Mouse (Mus musculus) large intestine, adult 2 months (tissue): ENCODE measurements at regions not wholly inside any gene's neighbourhood (a gene's known extent, or its start where the extent isn't known, plus 50 kb on each side); places are given as distances from the start of the nearest gene placed in this dataset.

Experiments
- DNase-seq: peaks from one replicate; pipeline ENCODE4 v3.0.0-alpha.2; 2012; ENCODE audit warnings: low read depth, low spot score
- WGBS: fragments of 180-500 bp; shearing (Covaris S2); methylation state at CpG from one replicate; pipeline ENCODE4 v1.1.7; 2018; 5-methylcytosine and 5-hydroxymethylcytosine counted together

DNA sequence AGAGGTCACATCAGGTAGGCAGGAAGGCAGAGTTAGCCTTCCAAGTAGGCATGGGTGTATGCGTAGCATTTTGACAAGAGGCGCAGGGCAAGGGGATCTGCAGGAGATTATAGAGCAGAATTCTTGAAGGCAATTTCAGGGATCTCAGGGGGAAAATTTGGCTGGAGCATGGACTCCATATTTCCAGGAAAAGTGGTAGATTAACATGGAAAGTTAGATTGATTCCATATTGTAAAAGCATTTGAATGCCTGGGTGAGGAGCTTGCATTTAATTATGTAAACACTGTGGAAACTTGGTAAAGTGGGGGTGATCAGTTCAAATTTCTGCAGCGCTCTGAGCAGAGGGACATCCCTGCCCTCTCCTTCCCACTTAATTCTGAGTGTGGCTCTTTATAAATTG lies 146.7 kb downstream of the Pax3 start:
- 86% methylated on average over 3 of the region's 3 CpGs for WGBS
- DNase-seq: no peak

DNA sequence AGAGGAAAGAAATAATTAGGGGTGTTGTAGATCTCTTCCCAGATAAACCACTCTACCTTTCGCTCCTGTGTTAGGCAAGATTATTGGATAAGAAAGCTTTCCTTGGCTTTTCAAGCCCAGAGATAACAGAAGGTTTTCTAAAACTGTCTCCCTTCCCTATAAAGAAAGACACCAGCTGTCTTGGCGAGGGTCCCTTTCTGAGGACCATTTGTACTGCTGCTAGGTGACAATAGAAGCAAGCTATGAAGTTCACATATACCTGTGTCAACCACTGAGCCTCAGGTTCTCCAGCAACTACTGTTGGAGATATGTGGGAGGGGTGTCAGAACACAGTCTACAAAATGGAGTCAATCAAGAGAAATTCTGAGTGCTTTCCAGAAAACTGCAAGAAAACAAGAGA lies 164.6 kb downstream of the Pax3 start:
- WGBS: 74% methylated on average over 2 of the region's 2 CpGs
- no peak for DNase-seq

DNA sequence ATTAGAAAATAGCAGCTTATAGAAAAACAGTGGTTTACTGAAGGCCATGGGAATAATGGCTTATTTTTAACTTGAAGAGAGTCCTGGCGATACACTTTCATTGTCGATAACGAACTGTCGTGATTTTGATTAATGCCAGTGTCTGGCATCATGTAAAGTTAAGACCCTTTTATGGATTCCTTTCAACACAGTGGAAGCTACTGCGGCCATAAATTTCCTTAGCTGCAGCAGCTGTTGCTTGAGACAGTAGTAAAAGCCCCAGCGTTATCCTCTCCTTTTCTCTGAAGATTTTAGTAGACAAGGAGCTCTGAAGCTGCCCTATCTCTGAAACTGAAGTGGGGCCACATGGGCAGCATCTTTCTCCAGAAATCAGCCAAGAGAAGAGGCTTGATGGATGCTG lies 175.2 kb downstream of the Pax3 start:
- 46% methylated on average over 6 of the region's 6 CpGs for WGBS
- no peak for DNase-seq

DNA sequence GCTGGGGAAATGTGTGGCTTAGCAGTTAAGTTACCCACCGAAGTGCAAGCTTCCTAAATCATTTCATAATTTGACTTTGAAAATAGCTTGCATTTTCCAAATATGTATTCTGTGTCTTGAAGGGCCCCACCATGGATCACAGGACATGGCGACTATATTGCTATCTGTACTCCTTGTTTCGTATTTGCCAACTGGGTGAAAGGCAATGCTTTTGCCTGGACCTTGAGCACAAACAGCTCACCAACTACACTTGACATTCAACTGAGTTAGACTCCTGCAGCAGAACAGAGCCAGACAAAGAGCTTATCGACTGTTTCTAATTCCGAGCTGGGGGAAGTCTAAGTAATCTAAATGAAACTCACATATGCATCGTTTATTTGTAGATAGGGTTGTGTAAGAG lies 175.9 kb downstream of the Pax3 start:
- no peak for DNase-seq
- WGBS: 72% methylated on average over 6 of the region's 6 CpGs

DNA sequence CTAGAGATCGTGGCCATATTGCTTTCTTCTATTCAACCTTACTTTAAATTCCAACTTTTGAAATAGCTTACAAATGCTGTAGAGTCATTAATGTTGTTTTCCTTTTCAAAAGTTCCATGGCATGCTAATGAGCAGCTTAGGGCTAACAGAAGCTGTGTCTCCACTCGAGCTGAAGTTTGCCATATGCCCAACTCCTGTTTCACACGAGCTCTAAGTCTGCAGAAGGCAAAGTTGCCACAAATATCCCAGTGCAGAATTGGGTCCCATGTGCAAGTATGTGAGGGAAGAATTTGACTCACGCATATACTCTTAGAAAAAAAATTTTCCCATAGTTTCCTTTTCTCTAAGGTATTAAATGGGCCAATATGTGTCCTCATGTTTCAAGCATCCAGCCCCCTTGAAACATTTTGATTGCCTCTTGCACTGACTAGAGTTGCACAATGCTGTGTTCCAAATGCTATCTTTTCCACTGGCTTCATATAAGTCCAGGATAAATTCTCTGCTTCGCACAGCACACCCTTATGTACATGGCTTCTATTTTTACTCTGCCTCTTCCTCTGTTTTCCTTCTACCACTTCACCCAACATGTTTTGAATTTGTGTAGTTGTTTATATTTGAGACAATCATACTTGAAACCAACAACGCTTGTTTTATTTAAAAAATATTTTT lies 178.9 kb downstream of the Pax3 start:
- DNase-seq: no peak
- 74% methylated on average over 6 of the region's 6 CpGs for WGBS

DNA sequence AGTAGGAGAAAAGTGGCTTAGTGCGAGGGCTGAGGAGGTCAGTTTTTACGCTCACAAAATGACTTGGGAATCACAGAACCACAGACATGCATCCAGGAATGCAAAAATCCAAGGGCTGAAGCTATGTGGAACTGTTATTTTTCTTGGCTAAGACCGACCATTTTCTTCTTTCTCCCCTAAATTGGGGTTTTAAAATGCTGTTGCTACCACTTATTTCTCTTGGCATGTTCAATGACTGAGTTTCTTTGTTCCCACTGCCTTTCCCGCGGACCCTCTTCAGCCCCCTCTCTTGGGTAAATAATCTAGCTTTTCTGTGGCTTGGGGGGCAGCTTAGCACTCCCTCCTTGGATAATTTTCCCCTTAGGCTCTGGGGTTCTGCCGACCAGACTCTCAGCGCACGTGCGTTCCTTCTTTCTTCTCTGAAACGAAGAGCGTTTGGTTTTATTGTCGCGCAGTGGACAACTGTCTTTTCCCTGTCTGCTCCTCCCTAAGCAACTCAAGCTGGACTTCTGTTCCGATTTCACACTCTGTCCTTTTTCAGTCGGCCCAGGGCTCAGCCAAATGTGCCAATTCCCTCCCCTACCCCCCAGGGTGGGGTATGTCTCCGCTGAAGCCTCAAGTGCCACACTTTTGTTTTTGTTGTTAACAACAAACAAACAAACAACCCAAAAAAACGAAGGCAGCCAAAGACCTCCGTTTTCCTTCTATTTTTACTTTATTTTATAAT lies 180.2 kb downstream of the Pax3 start:
- WGBS: 66% methylated on average over 18 of the region's 18 CpGs
- DNase-seq: no peak

DNA sequence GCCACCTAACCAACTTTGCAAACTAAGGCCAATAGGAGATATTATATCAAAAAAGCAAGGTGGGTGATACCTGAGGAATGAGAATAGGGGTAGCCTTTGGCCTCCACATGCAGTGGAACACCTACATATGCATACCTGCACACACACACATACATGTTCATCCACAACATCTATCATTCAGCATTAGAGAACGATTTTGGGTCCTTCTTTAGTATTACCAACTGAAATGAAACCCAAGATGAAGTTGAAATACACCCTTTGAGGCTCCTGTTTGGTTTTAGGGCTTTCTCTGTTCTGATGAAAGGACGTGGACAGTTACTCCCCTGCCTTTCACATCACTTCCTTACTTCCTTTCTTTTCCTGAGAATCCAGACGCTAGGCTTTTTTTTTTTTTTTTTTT lies 180.9 kb downstream of the Pax3 start:
- DNase-seq: no peak
- WGBS: 42% methylated on average over 3 of the region's 3 CpGs

DNA sequence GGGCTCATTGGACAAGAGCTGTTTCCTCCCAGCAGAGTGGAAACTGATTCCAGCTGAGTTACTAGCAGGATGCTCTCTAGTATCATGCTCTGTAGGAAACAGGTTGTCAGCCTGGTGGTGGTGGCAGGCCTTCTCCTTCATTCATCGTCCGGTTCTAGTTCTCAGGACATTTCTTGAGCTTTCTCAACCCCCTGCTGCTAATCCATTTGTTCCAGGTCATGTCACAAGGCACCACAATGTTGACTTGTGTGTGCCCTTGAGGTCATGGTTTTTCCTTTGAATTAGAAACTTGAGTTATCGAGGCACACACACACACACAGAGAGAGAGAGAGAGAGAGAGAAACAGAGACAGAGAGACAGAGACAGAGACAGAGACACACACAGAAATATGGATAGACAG lies 183.5 kb downstream of the Pax3 start:
- WGBS: 61% methylated on average over 3 of the region's 3 CpGs
- no peak for DNase-seq

DNA sequence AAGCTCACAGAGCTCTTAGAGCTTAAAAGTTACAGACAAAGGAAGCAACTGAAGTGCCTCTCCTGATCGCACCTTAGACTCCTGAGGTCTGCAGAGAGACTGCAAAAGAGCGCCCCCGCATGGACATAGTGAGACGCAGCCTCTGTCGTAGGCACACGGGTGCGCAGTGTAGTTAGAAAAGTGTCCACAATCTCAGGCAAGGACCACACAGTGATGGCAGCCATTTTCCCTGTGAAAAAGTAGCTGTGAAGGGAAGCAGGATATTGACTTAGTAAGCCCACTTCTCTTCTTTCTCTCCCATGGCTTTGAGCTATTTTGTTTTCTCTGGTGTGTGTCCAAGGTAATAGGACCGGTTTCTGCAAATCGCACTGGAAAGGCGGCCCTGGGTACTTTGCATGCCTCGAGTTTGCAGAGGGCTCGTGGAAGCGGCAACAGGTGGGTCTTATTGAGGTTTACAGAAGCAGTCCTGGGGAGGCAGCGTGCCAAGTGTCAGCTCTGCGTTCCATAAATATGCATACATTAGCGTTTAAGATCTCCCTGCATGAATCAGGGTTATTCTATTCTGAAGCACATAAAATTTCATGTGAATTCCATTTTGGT lies 188.0 kb downstream of the Pax3 start:
- peak; percentile 14 for DNase-seq
- WGBS: 14% methylated on average over 16 of the region's 16 CpGs

DNA sequence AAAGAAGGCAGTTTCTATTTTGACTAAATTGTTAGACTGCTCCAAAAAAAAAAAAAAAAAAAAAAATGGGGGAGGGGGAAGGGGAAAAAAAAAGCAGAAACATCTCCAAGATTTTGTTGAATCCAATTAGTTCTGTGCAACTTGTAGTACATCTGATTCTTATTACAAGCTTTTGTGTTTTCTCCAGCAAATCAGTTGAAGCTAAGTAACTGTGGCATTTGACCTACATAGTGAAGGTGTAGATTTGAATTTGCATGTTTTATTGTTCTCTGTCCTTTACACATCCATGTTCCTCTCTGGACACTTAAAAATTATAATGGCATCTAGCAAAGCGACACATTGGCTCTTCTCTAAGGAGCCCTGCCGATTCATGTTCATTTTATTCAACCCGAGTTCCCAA lies 192.6 kb downstream of the Pax3 start:
- no peak for DNase-seq
- 87% methylated on average over 3 of the region's 3 CpGs for WGBS

DNA sequence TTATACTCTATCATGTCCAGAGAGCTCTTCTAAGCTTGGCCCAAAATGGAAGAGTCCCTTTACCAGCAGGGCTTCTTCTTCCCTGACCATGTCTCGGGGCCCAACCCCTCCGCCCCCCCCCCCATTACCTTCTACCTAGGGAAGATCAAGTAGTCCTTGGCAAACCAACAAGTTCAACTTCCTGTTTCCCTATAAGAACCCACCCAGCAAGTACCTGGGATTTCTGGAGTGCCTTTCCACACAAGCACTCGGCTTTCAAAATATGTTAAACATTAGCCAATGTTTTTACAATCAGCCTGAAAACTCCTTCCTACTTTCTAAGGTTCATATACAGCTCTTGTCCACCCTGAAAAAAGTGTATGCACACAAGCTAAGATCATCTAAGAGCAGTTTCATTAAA lies 198.2 kb downstream of the Pax3 start:
- DNase-seq: no peak
- WGBS: 71% methylated on average over 3 of the region's 3 CpGs

DNA sequence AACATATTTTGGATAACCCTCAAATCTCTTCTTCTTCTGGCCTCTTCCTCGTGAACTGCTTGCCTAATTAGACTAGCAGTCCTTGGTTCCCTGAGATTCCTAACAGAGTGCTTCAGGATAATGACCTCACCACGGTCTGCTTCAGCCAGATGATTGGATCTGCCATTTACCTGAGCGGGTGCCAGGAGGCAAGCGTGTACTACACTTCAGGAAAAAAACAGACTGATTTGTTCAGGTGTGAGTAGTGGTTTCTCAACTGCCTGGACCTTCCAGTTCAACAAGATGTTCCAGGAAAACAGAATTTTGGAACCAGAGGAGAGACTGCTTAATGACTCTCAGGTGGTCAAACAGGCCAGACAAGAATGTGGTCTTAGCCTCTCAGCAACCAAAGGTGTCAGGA lies 215.4 kb downstream of the Pax3 start:
- no peak for DNase-seq
- 34% methylated on average over 4 of the region's 4 CpGs for WGBS

DNA sequence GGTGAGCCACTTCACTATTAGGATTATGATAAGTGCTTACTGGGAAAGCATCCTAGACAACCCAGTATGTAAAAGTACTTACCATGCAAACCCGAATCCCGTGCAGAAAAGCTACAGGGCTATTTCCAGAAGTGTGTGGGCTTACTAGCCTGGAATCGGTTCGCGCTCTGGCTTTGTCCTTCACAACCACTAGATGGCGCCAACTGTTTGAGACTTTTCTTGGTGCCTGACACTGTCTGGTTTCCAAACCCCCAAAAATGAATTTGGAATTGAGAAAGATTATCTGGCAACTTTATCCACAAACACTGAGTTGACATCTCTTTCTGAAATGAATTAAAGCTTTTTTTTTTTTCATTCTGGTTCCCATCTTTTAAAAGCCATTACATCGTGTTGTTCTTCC lies 218.2 kb downstream of the Pax3 start:
- WGBS: 3% methylated on average over 7 of the region's 7 CpGs
- no peak for DNase-seq

DNA sequence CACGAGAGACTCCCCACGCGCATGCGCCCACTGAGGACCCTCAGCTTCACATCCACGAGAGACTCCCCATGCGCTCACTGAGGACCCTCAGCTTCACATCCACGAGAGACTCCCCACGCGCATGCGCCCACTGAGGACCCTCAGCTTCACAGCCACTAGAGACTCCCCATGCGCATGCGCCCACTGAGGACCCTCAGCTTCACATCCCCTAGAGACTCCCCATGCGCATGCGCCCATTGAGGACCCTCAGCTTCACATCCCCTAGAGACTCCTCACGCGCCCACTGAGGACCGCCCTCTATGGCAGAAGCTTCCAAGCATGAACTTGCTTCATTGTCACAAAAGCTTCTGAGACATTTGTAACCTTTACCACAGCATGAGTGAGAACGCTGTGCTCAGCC lies 221.0 kb downstream of the Pax3 start:
- no peak for DNase-seq

DNA sequence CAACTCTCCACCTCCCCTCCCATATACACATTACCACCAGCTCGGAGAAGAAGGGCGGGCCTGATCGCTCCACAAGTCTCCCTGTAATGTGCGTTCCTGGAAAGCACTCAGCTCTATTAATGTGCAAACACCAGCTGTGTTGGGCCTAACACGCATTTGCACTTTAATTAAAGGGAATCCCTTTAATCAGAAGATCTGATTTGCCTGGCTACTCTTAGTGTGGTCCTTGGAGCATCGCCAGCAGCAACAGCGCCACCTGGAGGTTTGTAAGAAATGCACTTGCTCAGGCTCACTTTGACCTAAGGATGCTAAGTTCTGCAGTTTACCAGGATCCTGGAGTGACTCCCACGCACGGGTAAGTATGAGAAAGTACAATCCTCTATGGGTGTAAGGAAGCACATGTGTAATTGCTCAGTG lies 224.6 kb downstream of the Pax3 start:
- no peak for DNase-seq
- 18% methylated on average over 9 of the region's 9 CpGs for WGBS

More for the DNA sequence above, 221.0 kb downstream of the Pax3 start:
- WGBS: 95% methylated on average over 18 of the region's 18 CpGs

DNA sequence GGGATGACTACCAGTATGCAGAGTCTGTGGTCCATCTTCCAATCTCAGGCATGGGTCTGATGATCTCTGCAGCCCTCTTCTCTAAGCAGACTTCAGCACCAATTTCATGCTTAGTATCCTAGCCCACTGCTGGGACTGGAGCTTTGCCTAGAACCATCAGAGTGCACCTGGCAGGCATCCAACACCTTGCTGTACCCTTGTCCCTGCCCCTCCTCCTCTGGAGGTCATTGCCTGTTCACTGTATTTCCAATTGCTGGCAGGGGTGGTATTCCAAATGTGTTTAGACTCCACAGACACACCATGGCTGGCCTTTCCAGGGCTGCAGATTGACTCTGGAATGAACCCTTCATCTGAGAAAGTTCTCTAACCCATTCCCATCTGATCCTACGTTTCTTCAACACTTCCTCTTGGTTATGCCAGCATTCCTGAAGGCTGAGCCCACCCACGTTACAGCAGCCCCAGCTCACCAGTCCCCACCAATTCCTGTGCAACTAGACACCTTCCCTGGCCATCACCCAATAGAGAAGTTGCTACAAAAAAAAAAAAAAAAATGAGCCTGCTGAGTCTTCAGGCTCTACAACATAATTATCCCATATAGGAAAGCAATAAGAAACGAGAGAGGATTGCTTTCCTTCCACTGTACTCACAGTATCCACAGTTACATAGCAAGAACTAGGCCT lies 232.1 kb downstream of the Pax3 start:
- no peak for DNase-seq
- 34% methylated on average over 3 of the region's 3 CpGs for WGBS

DNA sequence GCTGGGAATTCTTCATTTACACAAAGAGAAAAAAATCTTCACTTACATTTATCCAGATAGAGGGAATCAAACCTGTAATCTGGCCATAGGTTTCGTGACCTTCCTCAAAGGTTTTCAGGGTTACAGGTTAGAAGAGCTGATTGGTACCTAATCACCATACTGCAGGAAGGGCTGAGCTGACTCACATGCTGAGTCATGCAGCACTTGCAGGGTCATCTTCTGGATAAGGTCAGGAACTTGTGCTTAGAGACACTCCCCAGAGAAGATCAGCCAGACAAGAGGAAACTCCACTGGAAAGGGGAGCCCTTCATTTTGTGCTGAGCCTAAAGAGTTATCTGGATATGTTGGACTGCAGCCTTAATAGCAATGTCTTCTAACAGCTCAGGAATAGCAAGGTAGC lies 237.6 kb downstream of the Pax3 start:
- 70% methylated on average over 1 of the region's 1 CpGs for WGBS
- DNase-seq: no peak

DNA sequence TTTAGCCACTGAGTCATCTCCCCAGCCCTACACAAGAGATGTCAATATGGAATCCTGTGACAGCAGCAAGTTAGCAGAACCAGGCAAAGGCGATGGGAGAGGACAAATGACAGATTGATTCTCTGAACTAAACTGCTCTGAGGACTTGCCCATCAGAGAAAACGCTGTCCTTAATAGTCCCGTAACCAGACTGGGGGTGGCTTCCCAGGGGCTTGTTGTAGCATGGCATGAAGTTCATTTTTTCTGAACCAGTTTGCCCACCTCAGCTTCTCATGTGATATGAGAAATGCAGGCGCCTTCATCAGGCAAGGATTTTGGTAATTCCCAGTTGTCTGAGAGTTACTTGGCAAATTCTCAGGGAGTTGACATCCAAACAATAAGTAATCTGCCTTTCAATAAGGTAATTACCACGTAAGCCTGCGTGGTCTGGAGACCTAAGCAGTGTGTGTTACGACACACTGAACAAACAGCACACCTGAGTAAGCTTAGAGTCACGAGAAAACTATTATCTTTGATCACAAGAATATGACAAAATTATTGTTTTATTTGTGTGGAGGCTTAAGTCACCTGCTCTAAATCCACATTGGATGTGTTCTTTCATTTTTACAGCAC lies 239.7 kb downstream of the Pax3 start:
- 52% methylated on average over 8 of the region's 8 CpGs for WGBS
- no peak for DNase-seq

DNA sequence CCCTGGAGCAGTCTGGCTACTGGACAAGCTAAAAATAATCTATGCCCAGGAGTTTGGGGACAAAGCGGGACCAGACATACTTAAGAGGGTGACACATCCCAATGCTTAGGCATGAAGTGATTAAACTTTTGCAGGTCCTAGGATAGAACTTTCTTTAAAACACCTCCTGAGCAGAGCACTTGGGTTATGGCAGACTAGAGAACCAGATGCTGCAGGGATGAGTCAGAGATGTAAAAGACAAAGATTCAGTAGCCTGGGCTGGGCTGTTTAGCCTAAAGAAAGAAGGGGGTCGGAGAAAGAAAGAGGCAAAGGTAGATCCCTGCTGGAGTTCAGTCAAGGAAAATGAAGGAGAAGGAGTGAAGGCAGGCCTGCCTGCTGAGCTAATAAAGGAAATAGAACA lies 249.0 kb downstream of the Pax3 start:
- DNase-seq: no peak
- WGBS: 63% methylated on average over 2 of the region's 2 CpGs

DNA sequence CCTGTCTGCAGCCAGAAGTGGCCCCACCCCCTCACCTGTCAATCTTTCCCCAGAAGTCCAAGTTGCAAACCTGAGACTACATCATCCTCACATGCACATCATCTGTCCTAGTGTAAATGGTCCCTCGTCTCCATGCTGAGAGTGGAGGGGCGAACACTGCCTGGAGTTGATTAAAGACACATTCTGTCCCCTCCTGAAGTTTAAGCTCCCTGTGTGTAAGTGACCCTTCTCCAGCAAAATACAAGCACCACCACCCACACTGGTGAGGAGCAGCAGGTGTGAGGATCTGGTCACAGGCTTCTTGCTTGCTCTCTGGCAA lies 252.6 kb downstream of the Pax3 start:
- no peak for DNase-seq
- WGBS: 77% methylated on average over 2 of the region's 2 CpGs
